Mouse (Mus musculus): ENCODE data around the gene Naa15. TPM values are rescaled to one million over a fixed set of nuclear protein-coding genes. Genes with fewer than 3 reads are reported as not detected.

Gene Naa15
- polyA plus RNA-seq, 1 experiment from 2014 or later, result 45.7 TPM

DNA sequence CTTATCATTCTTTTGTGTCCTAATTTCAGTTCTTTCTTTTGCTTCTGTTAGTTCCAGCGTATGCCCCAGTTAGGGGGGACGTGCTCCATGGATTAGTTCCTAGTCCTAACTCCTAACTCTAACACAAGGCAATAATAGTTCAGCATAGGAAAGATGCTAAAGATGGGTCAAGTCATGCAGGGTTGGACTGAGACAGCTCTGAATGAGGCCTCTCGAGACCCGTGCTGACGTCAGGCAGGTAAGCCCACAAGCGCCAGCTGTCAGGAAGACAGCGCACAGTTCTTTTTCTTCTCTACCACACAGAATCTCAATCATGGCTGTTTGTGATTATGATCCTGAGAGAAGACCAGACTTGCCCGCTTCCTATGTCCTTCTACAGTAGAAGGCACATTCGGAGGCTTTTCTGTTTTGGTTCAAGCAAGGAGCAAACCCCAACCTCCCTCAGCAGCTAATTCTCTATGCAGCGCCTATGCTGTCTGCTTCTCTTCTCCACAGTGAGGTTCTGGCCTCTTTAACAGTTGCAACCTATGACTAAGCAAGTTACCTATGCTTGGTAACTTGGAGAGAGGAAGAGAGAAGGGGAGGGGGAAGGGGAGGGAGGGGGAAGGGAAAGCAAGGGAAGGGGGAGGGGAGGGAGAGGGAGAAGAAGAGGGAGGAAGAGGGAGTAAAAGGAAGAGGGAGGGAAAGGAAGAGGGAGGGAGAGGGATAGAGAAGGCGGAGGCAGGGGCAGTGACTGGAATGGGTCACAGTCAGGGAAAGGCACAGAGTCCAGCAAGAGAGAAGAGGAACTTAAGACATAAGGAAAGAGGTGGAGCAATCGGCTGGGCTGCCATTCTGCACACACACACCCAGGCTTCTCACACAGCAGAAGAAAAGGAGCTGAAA, 103.2 kb downstream of the Naa15 start:
- no peaks in the 10 kb centered on the region for H3K4me1 ChIP-seq (ENCODE audit: control insufficient read depth, insufficient read depth, low read length)
- peak overlapping the region; percentile 44; the same call in 1 of the 2 replicates for H3K27ac ChIP-seq (ENCODE audit: low read length)
- H3K9me3 ChIP-seq (ENCODE audit: control insufficient read depth, low read depth, low read length), result no peaks in the 10 kb centered on the region
- H3K27me3 ChIP-seq (ENCODE audit: control insufficient read depth, insufficient read depth, low read length), result no peaks in the 10 kb centered on the region
- H3K4me2 ChIP-seq (replicated peaks; ENCODE audit: low read depth, low read length), result no peak overlapping the region
- H3K9ac ChIP-seq (replicated peaks; ENCODE audit: low read depth, low read length), result no peak overlapping the region
- ATAC-seq (ENCODE audit: insufficient number of reproducible peaks, insufficient read depth, low FRiP score, low read depth), result peak; percentile 49; the same call in 1 of the 2 replicates
- peaks cover 28% of the 10 kb centered on the region for H3K36me3 ChIP-seq (ENCODE audit: control insufficient read depth, insufficient read depth, low read length)
- no peak overlapping the region for H3K4me3 ChIP-seq (ENCODE audit: low read depth, low read length)
- WGBS, result 71% methylated on average over 12 of the region's 12 CpGs

GRCm38 (mm10) chr3:51518763-51519121, 103.8 kb downstream of the Naa15 start:
- Histone ChIP-seq H3K27ac (ENCODE audit: low read length) (no peak overlapping the region), H3K4me1 (ENCODE audit: control insufficient read depth, insufficient read depth, low read length) (no peaks in the 10 kb centered on the region), H3K4me2 (replicated peaks; ENCODE audit: low read depth, low read length) (no peak overlapping the region), H3K9me3 (ENCODE audit: control insufficient read depth, low read depth, low read length) (no peaks in the 10 kb centered on the region), H3K9ac (replicated peaks; ENCODE audit: low read depth, low read length) (no peak overlapping the region), H3K36me3 (ENCODE audit: control insufficient read depth, insufficient read depth, low read length) (peaks cover 32% of the 10 kb centered on the region), H3K27me3 (ENCODE audit: control insufficient read depth, insufficient read depth, low read length) (no peaks in the 10 kb centered on the region), H3K4me3 (ENCODE audit: low read depth, low read length) (no peak overlapping the region)
- WGBS, result 60% methylated on average over 8 of the region's 8 CpGs
- 0 out of 2 replicates have a peak, but pooled peaks have one; percentile 37 for ATAC-seq (ENCODE audit: insufficient number of reproducible peaks, insufficient read depth, low FRiP score, low read depth)

GRCm38 (mm10) chr3:51521262-51521661, 106.3 kb downstream of the Naa15 start:
- no peak for ATAC-seq (ENCODE audit: insufficient number of reproducible peaks, insufficient read depth, low FRiP score, low read depth)
- 91% methylated on average over 14 of the region's 14 CpGs for WGBS
- Histone ChIP-seq H3K4me1 (ENCODE audit: control insufficient read depth, insufficient read depth, low read length) (no peaks in the 10 kb centered on the region), H3K9ac (replicated peaks; ENCODE audit: low read depth, low read length) (no peak overlapping the region), H3K9me3 (ENCODE audit: control insufficient read depth, low read depth, low read length) (no peaks in the 10 kb centered on the region), H3K36me3 (ENCODE audit: control insufficient read depth, insufficient read depth, low read length) (peaks cover 41% of the 10 kb centered on the region), H3K27ac (ENCODE audit: low read length) (no peak overlapping the region), H3K4me3 (ENCODE audit: low read depth, low read length) (no peak overlapping the region), H3K27me3 (ENCODE audit: control insufficient read depth, insufficient read depth, low read length) (no peaks in the 10 kb centered on the region), H3K4me2 (replicated peaks; ENCODE audit: low read depth, low read length) (no peak overlapping the region)

DNA sequence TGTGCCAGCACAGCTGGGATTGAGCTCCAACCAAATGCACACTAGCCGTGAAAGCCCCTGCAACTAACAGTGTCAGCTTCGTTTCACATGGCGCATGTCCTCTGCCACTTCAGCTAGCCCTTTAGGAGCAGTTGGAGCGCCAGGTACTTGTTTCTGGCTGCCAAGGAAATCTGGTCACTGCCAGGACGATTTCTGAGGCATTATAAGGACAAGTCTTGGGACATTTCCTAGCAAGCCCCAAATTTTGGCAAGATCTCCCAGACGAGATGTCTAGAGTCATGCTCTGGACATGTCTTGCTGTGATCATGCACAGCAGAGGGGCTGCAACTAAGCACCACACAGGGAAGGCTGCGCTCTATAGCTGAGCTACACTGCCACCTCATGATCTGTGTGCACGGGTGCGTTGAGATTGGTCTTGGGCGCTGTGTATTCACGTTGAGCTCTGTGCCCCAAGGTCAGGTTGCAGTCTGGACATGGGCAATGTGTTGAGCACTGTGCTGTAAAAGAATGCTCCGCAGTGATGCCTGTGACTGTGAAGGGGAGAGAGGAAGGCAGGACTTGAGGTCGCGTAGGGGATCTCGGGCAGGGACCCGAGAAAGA, 110.3 kb downstream of the Naa15 start:
- WGBS, result 86% methylated on average over 16 of the region's 16 CpGs
- ATAC-seq (ENCODE audit: insufficient number of reproducible peaks, insufficient read depth, low FRiP score, low read depth), result no peak
- H3K27ac ChIP-seq (ENCODE audit: low read length), result no peak overlapping the region

More for the DNA sequence above, 110.3 kb downstream of the Naa15 start:
- Histone ChIP-seq H3K4me2 (replicated peaks; ENCODE audit: low read depth, low read length) (no peak overlapping the region), H3K36me3 (ENCODE audit: control insufficient read depth, insufficient read depth, low read length) (peaks cover 47% of the 10 kb centered on the region), H3K4me3 (ENCODE audit: low read depth, low read length) (no peak overlapping the region), H3K4me1 (ENCODE audit: control insufficient read depth, insufficient read depth, low read length) (no peaks in the 10 kb centered on the region), H3K27me3 (ENCODE audit: control insufficient read depth, insufficient read depth, low read length) (no peaks in the 10 kb centered on the region), H3K9ac (replicated peaks; ENCODE audit: low read depth, low read length) (no peak overlapping the region), H3K9me3 (ENCODE audit: control insufficient read depth, low read depth, low read length) (no peaks in the 10 kb centered on the region)

Other genes with a start within 250 kb of the Naa15 start
- 8.3 and 11.6 TPM in 2 replicates for gene Noct, start 190.7 kb upstream of the Naa15 start, polyA plus RNA-seq (2014; fragmentation: Nextera tagmentation; extraction: Ambion mirVana)
- gene Elf2, start 74.5 kb upstream of the Naa15 start, polyA plus RNA-seq (2014; fragmentation: Nextera tagmentation; extraction: Ambion mirVana), result 61.1 and 72.6 TPM in 2 replicates
- gene Mgarp, start 18.4 kb upstream of the Naa15 start, polyA plus RNA-seq (2014; fragmentation: Nextera tagmentation; extraction: Ambion mirVana), result 2.9 and 3.0 TPM in 2 replicates
- gene Ndufc1, start 6.2 kb upstream of the Naa15 start, polyA plus RNA-seq (2014; fragmentation: Nextera tagmentation; extraction: Ambion mirVana), result 674 and 700 TPM in 2 replicates
- gene Rab33b, start 68.8 kb downstream of the Naa15 start, polyA plus RNA-seq (2014; fragmentation: Nextera tagmentation; extraction: Ambion mirVana), result 21.9 and 26.5 TPM in 2 replicates
- gene Setd7, start 145.7 kb downstream of the Naa15 start, polyA plus RNA-seq (2014; fragmentation: Nextera tagmentation; extraction: Ambion mirVana), result 6.6 and 8.5 TPM in 2 replicates
- 20.3 and 22.0 TPM in 2 replicates for gene Mgst2, start 245.2 kb downstream of the Naa15 start, polyA plus RNA-seq (2014; fragmentation: Nextera tagmentation; extraction: Ambion mirVana)